Mouse (Mus musculus): ENCODE data around the gene Eif4a1.

GRCm38 (mm10) chr11:69684936-69685335 is 12.7 kb upstream of the Eif4a1 start:
- TF ChIP-seq POLR2A (IDR thresholded peaks at IDR 0.05; ENCODE audit: control insufficient read depth, low read depth, low read length) (no peak), CTCF (IDR thresholded peaks at IDR 0.05; ENCODE audit: control insufficient read depth, insufficient read depth, insufficient replicate concordance, low read depth, low read length) (no peak)
